Mouse (Mus musculus): Measurements from ENCODE around the gene Tent2.
A peak's percentile ranks its signal among the peaks of the same experiment; 100 is the strongest.

Tent2 gene

GRCm38 (mm10) chr13:93143819-93144283 is 48.3 kb downstream of the Tent2 start:
- peak; percentile 15 to 26 for DNase-seq (ENCODE audit: low spot score in 2 of 2)

- DNase-seq (ENCODE audit: low spot score in 2 of 2) = no peak
Measured at GRCm38 (mm10) chr13:93141184-93141583, 51.0 kb downstream of the Tent2 start.

GRCm38 (mm10) chr13:93138059-93138458 is 54.1 kb downstream of the Tent2 start:
- DNase-seq (ENCODE audit: low spot score in 2 of 2) = peak; percentile 58 to 67

- no peak for DNase-seq (ENCODE audit: low spot score in 2 of 2)
Measured at GRCm38 (mm10) chr13:93137098-93137497, 55.1 kb downstream of the Tent2 start.

GRCm38 (mm10) chr13:93136251-93136650 is 55.9 kb downstream of the Tent2 start:
- peak in 1 of 2 experiments; percentile 14 for DNase-seq (ENCODE audit: low spot score in 2 of 2)

- DNase-seq (ENCODE audit: low spot score in 2 of 2) = no peak
Measured at GRCm38 (mm10) chr13:93135501-93135900, 56.7 kb downstream of the Tent2 start.

GRCm38 (mm10) chr13:93130674-93131073 is 61.5 kb downstream of the Tent2 start:
- DNase-seq (ENCODE audit: low spot score in 2 of 2) = no peak

- no peak for DNase-seq (ENCODE audit: low spot score in 2 of 2)
Measured at GRCm38 (mm10) chr13:93128961-93129360, 63.2 kb downstream of the Tent2 start.

GRCm38 (mm10) chr13:93128111-93128860 is 63.9 kb downstream of the Tent2 start:
- no peak for DNase-seq (ENCODE audit: low spot score in 2 of 2)

- DNase-seq (ENCODE audit: low spot score in 2 of 2) = no peak
Measured at GRCm38 (mm10) chr13:93122321-93122720, 69.9 kb downstream of the Tent2 start.

- no peak for DNase-seq (ENCODE audit: low spot score in 2 of 2)
Measured at GRCm38 (mm10) chr13:93117241-93117640, 74.9 kb downstream of the Tent2 start.

- DNase-seq (ENCODE audit: low spot score in 2 of 2) = no peak
Measured at GRCm38 (mm10) chr13:93102340-93103090, 89.7 kb downstream of the Tent2 start.

- DNase-seq (ENCODE audit: low spot score in 2 of 2) = no peak
Measured at GRCm38 (mm10) chr13:93098596-93098995, 93.6 kb downstream of the Tent2 start.

GRCm38 (mm10) chr13:93096643-93097042 is 95.5 kb downstream of the Tent2 start:
- DNase-seq (ENCODE audit: low spot score in 2 of 2) = no peak

Data from heart, adult 9 months (tissue).